Mouse (Mus musculus) hindbrain, postnatal 0 days (tissue): ENCODE measurements at regions not wholly inside any gene's neighbourhood (a gene's known extent, or its start where the extent isn't known, plus 50 kb on each side); places are given as distances from the start of the nearest gene placed in this dataset.
A peak's percentile ranks its signal among the peaks of the same experiment; 100 is the strongest.

ENCODE experiments used
- ATAC-seq: fragments of 200-750 bp; cut with Nextera tagmentation; 2 replicates; pipeline ENCODE4 v1.8.0; 2017; ENCODE audit warnings: mild to moderate bottlenecking, moderate TSS enrichment, moderate library complexity
- DNase-seq: peaks from one replicate; pipeline ENCODE4 v3.0.0-alpha.2; 2015; ENCODE audit warnings: low spot score
- H3K27ac ChIP-seq: fragments of 300-500 bp; sonication (generic); 2 replicates; pipeline ENCODE4 v1.5.1; 2014; ENCODE audit warnings: mild to moderate bottlenecking
- H3K27me3 ChIP-seq: fragments of 300-500 bp; sonication (generic); 2 replicates; pipeline ENCODE4 v1.6.1; 2014; ENCODE audit warnings: low read length, mixed read lengths; ENCODE audit not compliant: insufficient read depth
- H3K36me3 ChIP-seq: fragments of 300-500 bp; sonication (generic); 2 replicates; pipeline ENCODE4 v1.6.1; 2014; ENCODE audit warnings: low read length, mixed read lengths; ENCODE audit not compliant: insufficient read depth
- H3K4me1 ChIP-seq: fragments of 300-500 bp; sonication (generic); 2 replicates; pipeline ENCODE4 v1.6.1; 2014; ENCODE audit warnings: antibody characterized with exemption, low read length, mixed read lengths; ENCODE audit not compliant: insufficient read depth
- H3K4me2 ChIP-seq: fragments of 300-500 bp; sonication (generic); 2 replicates; pipeline ENCODE4 v1.6.1; 2014; ENCODE audit warnings: low read depth, mild to moderate bottlenecking, low read length, moderate library complexity, mixed read lengths
- H3K4me3 ChIP-seq: fragments of 300-500 bp; sonication (generic); 2 replicates; pipeline ENCODE4 v1.5.1; 2014; ENCODE audit warnings: low read length
- H3K9ac ChIP-seq: fragments of 300-500 bp; sonication (generic); replicated peaks from 2 replicates; pipeline ENCODE4 v1.6.1; 2014; ENCODE audit warnings: mild to moderate bottlenecking, low read length, moderate library complexity, mixed read lengths
- H3K9me3 ChIP-seq: fragments of 300-500 bp; sonication (generic); 2 replicates; pipeline ENCODE4 v1.6.1; 2016; ENCODE audit warnings: low read length, mixed read lengths
- CTCF ChIP-seq: IDR thresholded peaks from 2 replicates; pipeline ENCODE4 v1.5.1; 2016; ENCODE audit warnings: antibody characterized with exemption, control low read depth, low read depth
- WGBS: fragments of 180-500 bp; shearing (Covaris S2); extraction: QIAGEN DNeasy Blood & Tissue Kit; methylation state at CpG from one replicate; pipeline ENCODE4 v1.1.7; 2014; 5-methylcytosine and 5-hydroxymethylcytosine counted together

DNA sequence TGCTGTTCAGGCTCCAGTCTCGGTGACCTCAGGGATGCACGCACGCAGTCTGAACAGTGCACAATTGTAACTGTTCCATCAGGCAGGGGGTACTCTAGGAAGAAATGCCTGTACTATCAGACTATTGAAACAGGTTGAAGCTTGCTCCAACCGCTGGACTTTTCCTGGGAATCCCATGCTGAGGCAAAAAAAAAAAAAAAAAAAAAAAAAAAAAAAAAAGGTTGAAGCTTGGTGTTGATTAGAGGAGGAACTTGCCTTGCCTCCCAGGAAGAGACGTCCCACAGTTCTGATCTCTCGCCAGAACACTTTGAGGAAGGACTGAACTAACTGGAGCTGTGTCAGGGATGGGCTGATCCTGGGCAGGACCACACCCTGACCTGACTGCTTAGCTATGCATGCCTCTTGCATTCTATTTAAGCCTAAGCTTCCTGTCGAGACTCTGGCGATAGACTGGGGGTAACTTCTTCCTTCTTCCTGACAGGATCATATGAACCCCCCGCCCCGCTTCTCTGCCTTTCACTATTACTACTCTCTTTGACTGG, 341.6 kb downstream of the Diras2 start:
- Histone ChIP-seq H3K9ac (no peak overlapping the region), H3K9me3 (no peaks in the 10 kb centered on the region), H3K27me3 (no peaks in the 10 kb centered on the region), H3K36me3 (no peaks in the 10 kb centered on the region), H3K4me1 (no peaks in the 10 kb centered on the region), H3K27ac (no peak overlapping the region), H3K4me3 (no peak overlapping the region), H3K4me2 (no peak overlapping the region)
- no peak for TF ChIP-seq CTCF
- ATAC-seq, result no peak
- 60% methylated on average over 10 of the region's 10 CpGs for WGBS
- no peak for DNase-seq

DNA sequence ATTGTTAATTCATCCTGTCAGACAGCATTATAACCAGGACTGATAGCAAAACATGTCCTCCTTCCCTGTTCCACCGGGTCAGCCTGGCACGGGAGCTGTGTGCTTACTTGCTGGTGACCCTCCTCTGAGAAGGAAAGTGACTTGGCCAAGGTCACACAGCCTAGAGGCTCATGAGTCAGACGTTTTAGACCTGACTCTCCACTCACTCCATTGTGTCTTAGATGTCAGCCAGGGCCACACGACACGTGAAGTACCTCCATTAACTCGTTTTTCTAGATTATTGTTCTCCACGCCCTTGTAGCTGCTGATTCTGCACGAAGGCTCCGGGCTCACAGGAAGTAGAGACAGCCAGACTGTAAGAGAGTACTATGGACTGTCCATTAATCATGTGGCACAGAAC, 340.8 kb downstream of the Diras2 start:
- Histone ChIP-seq H3K27ac (no peak overlapping the region), H3K4me2 (no peak overlapping the region), H3K36me3 (no peaks in the 10 kb centered on the region), H3K27me3 (no peaks in the 10 kb centered on the region), H3K4me3 (no peak overlapping the region), H3K9me3 (no peaks in the 10 kb centered on the region), H3K9ac (no peak overlapping the region), H3K4me1 (no peaks in the 10 kb centered on the region)
- WGBS, result 78% methylated on average over 9 of the region's 9 CpGs
- TF ChIP-seq CTCF, result no peak
- ATAC-seq (no peak), DNase-seq (no peak)

DNA sequence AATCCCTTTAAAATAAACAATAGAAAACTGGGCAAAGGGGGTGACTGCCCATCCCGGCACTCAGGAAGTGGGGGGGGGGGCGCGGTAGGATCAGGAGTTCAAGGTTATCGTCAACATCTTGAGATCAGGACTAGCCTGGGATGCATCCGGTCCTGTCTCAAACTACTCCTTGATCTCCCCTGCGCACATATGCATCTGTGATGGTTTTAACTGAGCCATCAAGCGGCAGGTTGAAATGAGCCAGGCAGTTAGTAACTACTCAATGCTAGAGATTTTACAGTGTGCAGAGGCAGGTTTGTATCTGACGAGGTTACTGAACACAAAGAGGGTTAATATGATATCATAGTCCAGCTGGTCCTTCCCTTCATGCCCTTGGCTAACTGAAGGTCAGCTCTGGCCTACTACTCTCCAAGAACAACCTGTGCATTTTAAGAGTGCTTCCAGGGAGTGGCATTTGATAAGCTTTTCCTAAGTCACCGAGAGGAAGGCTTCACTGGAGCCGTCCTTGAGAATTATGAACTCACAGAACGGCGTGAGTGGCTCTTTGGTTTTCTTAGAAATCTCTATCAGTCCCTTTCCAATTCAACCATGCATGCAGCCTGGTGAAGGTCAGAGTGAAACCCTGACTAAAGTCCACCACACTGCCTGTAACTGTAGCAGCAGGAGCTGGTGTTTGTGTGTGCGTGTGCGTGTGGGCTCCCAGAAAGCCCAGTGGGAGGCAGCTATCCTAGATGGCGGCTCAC, 340.1 kb downstream of the Diras2 start:
- no peak for TF ChIP-seq CTCF
- no peaks in the 10 kb centered on the region for H3K36me3 ChIP-seq
- no peak for ATAC-seq
- no peaks in the 10 kb centered on the region for H3K9me3 ChIP-seq
- H3K4me2 ChIP-seq, result no peak overlapping the region
- no peak overlapping the region for H3K9ac ChIP-seq
- no peak overlapping the region for H3K27ac ChIP-seq
- no peaks in the 10 kb centered on the region for H3K27me3 ChIP-seq
- 87% methylated on average over 15 of the region's 15 CpGs for WGBS
- DNase-seq, result no peak
- no peak overlapping the region for H3K4me3 ChIP-seq
- no peaks in the 10 kb centered on the region for H3K4me1 ChIP-seq

DNA sequence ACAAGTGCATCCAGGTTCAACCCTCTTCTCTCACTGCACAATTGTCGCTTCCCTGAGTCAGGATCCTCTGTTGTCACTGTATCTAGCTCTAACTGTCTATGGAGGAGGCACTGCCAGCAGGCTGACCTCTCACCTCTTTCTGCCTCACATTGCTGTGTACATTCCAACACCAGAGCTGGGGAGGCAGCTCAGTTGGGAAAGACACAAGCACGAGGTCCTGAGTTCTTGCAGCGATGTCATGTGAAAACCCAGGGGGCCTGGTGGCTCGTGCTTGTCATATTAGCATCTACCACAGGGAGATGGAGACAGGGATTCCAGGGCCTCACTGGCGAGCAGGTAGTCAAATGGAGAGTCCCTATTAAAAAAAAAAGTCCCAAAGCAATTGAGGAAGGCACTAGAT, 334.2 kb downstream of the Diras2 start:
- H3K9ac ChIP-seq, result no peak overlapping the region
- TF ChIP-seq CTCF, result no peak
- no peaks in the 10 kb centered on the region for H3K4me1 ChIP-seq
- no peaks in the 10 kb centered on the region for H3K27me3 ChIP-seq
- H3K36me3 ChIP-seq, result no peaks in the 10 kb centered on the region
- no peak overlapping the region for H3K27ac ChIP-seq
- H3K4me2 ChIP-seq, result no peak overlapping the region
- ATAC-seq (no peak), DNase-seq (no peak)
- WGBS, result 58% methylated on average over 5 of the region's 5 CpGs
- no peaks in the 10 kb centered on the region for H3K9me3 ChIP-seq
- H3K4me3 ChIP-seq, result no peak overlapping the region

DNA sequence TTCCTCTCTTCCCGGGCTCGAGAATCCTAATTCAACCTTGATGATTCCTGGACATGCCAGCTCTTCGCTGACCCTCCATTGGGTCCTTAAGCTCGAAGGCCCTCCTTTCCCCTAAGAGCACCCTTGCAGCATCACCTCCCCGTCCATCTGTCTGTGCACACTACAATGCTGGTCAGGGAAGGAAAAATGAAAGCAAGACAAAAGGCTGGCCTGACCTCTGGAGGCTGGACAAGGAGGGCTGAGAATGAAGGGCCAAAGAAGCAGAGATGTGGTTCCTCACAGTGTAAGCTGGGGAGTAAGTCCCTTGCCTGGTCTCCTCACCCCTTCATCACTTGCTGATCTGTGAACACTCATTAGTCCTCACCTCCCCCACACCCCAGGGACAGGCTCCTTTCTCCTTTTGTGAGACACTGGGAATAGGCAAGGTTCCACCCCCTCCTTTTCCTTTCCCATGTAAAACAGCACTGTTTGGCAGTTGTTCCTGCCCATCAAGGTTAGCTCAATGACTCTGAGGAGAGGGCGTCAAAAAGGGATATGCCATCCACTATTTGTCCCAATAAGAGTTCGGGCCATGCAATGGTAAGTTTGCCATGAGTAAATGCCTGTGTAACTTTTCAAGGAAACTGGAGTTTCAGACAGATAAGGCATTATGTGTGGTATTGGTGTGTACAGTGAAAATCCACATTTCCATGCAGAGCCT, 332.3 kb downstream of the Diras2 start:
- ATAC-seq (no peak), DNase-seq (no peak)
- no peak overlapping the region for H3K4me3 ChIP-seq
- 71% methylated on average over 7 of the region's 7 CpGs for WGBS
- H3K27me3 ChIP-seq, result no peaks in the 10 kb centered on the region
- TF ChIP-seq CTCF, result 0 out of 2 replicates have a peak, but pooled peaks have one; percentile 10
- no peaks in the 10 kb centered on the region for H3K4me1 ChIP-seq
- no peak overlapping the region for H3K9ac ChIP-seq
- no peaks in the 10 kb centered on the region for H3K36me3 ChIP-seq
- no peak overlapping the region for H3K4me2 ChIP-seq
- H3K9me3 ChIP-seq, result no peaks in the 10 kb centered on the region
- H3K27ac ChIP-seq, result no peak overlapping the region

DNA sequence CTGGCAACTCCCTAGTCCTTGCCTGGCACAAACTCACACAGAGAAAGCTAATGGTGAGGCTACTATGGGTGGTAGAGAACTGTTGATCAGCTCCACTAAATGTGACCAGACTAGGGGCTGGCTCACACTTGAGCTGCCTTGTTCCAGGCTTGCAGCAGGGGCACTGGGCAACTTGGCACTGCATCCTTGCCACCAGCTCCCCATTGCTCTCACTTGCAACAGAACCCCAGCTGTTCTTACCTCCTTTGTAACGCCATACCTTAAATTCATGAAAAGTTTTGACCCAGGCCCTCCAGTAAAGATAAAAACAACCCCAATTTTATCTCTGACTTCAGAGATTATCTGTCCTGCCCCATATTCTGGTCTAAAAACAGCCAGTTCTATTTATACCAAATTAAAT, 328.7 kb downstream of the Diras2 start:
- no peak for ATAC-seq
- WGBS, result 62% methylated on average over 1 of the region's 1 CpGs
- no peaks in the 10 kb centered on the region for H3K27me3 ChIP-seq
- H3K4me1 ChIP-seq, result no peaks in the 10 kb centered on the region
- H3K4me2 ChIP-seq, result no peak overlapping the region
- H3K9me3 ChIP-seq, result no peaks in the 10 kb centered on the region
- TF ChIP-seq CTCF, result no peak
- no peak overlapping the region for H3K4me3 ChIP-seq
- no peaks in the 10 kb centered on the region for H3K36me3 ChIP-seq
- no peak overlapping the region for H3K9ac ChIP-seq
- DNase-seq, result no peak
- no peak overlapping the region for H3K27ac ChIP-seq

DNA sequence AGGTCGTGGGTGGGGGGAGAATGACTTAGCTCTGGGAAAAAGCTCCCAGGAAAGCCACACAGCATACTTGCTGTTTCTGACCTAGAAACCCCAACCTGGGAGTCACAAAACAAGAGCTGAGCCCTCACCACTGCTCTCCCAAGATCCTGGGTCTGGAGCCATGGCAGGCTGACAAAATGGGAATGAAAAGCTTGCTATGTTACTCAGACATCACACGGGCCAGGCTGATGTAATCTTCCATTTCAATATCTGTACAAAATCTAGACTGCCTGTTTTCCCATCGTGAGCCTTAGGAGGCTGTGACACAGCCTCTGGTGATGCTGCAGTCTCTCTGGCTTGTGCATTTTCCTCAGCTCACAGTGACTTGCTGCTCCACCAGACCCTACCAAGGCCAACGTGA, 325.1 kb downstream of the Diras2 start:
- Histone ChIP-seq H3K27me3 (no peaks in the 10 kb centered on the region), H3K9ac (no peak overlapping the region), H3K4me2 (no peak overlapping the region), H3K9me3 (no peaks in the 10 kb centered on the region), H3K36me3 (no peaks in the 10 kb centered on the region), H3K4me3 (no peak overlapping the region), H3K27ac (no peak overlapping the region), H3K4me1 (no peaks in the 10 kb centered on the region)
- no peak for TF ChIP-seq CTCF
- 74% methylated on average over 4 of the region's 4 CpGs for WGBS
- DNase-seq (no peak), ATAC-seq (no peak)
